Mouse (Mus musculus) thymus, postnatal 14 days (tissue): ENCODE results near the gene Cct7.
"Not testable (repeated sequence)": the region's sequence is repeated elsewhere in the genome, so short reads cannot be mapped to it uniquely, and the experiment has no call there.

ENCODE experiments used
- DNase-seq: peaks from one replicate; pipeline ENCODE4 v3.0.0; 2021

The Cct7 gene

GRCm38 (mm10) chr6:85450697-85451663 is at the start of gene Cct7:
Gene Cct7 (plus strand): TSS chr6:85451514.
- DNase-seq: peak; percentile 99

GRCm38 (mm10) chr6:85402613-85403012 is 48.7 kb upstream of the Cct7 start:
- no peak for DNase-seq

GRCm38 (mm10) chr6:85403039-85403438 is 48.3 kb upstream of the Cct7 start:
- DNase-seq: no peak

GRCm38 (mm10) chr6:85409003-85409402 is 42.3 kb upstream of the Cct7 start:
- DNase-seq: no peak

- peak; percentile 27 for DNase-seq
Observed at GRCm38 (mm10) chr6:85410771-85411273, 40.5 kb upstream of the Cct7 start.

GRCm38 (mm10) chr6:85415829-85416228 is 35.5 kb upstream of the Cct7 start:
- DNase-seq: no peak

GRCm38 (mm10) chr6:85419150-85419549 is 32.2 kb upstream of the Cct7 start:
- DNase-seq: no peak

GRCm38 (mm10) chr6:85423836-85424379 is 27.4 kb upstream of the Cct7 start, which contains the start of gene Noto:
Gene Noto (plus strand): TSS chr6:85423886.
- no peak for DNase-seq

GRCm38 (mm10) chr6:85431274-85431841 is 20.0 kb upstream of the Cct7 start:
- DNase-seq: no peak

- DNase-seq: peak; percentile 90
Observed at GRCm38 (mm10) chr6:85431842-85432431, 19.4 kb upstream of the Cct7 start, which contains the start of gene Smyd5. Gene Smyd5 (plus strand): TSS chr6:85431989.

- no peak for DNase-seq
Observed at GRCm38 (mm10) chr6:85433865-85434264, 17.4 kb upstream of the Cct7 start.

- no peak for DNase-seq
Observed at GRCm38 (mm10) chr6:85436204-85436603, 15.1 kb upstream of the Cct7 start.

GRCm38 (mm10) chr6:85436631-85437030 is 14.7 kb upstream of the Cct7 start:
- DNase-seq: no peak

GRCm38 (mm10) chr6:85441142-85441541 is 10.2 kb upstream of the Cct7 start:
- no peak for DNase-seq

GRCm38 (mm10) chr6:85443488-85444233 is 7.7 kb upstream of the Cct7 start:
- no peak for DNase-seq

- DNase-seq: no peak
Observed at GRCm38 (mm10) chr6:85444266-85444965, 6.9 kb upstream of the Cct7 start.

GRCm38 (mm10) chr6:85445286-85445685 is 6.0 kb upstream of the Cct7 start:
- DNase-seq: no peak

GRCm38 (mm10) chr6:85447351-85447750 is 4.0 kb upstream of the Cct7 start:
- DNase-seq: no peak

GRCm38 (mm10) chr6:85450140-85450539 is 1.2 kb upstream of the Cct7 start:
- DNase-seq: not testable (repeated sequence)

GRCm38 (mm10) chr6:85451664-85452410 is 523 bp downstream of the Cct7 start, which contains the start of gene Pradc1:
Gene Pradc1 (minus strand): TSS chr6:85451970.
- peak; percentile 96 for DNase-seq

- DNase-seq: no peak
Observed at GRCm38 (mm10) chr6:85452411-85452665, 1.0 kb downstream of the Cct7 start.
